In the genomic region with DNA sequence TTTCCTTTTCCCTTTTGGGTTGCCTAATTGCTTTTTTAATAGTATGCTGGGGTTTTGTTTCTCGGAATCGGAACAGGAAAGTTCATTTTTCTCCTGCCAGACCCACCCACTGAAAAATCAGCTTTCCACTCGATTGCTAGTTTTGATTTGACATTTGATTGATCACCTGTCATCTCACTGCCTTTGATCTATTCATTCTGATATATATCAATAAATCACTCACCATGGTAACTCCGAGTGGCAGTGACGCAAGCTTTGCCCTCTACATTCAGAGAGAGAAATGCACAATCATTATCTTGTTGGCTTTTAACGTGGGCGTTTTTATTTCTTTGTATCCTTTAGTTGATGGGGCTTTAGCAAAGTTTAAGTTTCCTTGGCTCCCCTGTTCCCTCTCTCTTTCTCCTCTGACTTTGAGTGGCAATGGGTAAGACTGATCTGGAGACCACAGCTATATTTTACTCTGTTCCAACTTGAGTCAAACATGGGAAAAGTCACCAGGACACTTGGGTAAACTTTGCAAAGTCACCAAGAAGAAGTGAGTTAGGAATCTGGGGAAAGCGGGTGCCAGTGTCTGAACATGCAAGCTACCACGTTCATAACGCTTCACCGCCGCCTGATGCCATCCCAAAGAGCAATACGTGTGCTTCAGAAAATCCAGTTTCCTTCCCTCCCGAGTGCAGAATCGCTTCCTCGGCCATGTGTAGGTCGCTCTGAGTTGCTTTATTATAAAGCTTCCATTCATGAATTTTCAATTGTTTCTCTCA, we compare ENCODE assay signal across 9 mouse cellular contexts. TPM values are rescaled to one million over a fixed set of nuclear protein-coding genes. Genes with fewer than 3 reads are reported as not detected.
A peak's percentile ranks its signal among the peaks of the same experiment; 100 is the strongest.
DNase-seq lines count a peak whose midpoint lies in the region; ATAC-seq lines count a peak whose summit lies in the region.
"Had no signal": no experiment of that assay in that cellular context is flagged by ENCODE, and none has a peak within 500 bp of the region (broad histone marks: within the 10 kb centered on the region; RNA-seq: fewer than 3 reads in every experiment).

No protein-coding gene starts in this region.

- no peaks in the 10 kb centered on the region for H3K36me3 ChIP-seq in heart, embryonic 10.5 days
- H3K36me3 ChIP-seq in hindbrain, embryonic 11.5 days (ENCODE audit: control insufficient read depth, insufficient read depth, low read length) = no peaks in the 10 kb centered on the region
- H3K36me3 ChIP-seq in midbrain, embryonic 10.5 days = no peaks in the 10 kb centered on the region

- no peak for DNase-seq in heart, embryonic 10.5 days (ENCODE audit: low spot score)
- DNase-seq in heart, postnatal 10 days = no peak
- peak; percentile 27 for DNase-seq in MN1 (ENCODE audit: low spot score)
- peak; percentile 20 for DNase-seq in hindbrain, embryonic 11.5 days (ENCODE audit: low spot score)
- DNase-seq in midbrain, embryonic 10.5 days (ENCODE audit: low spot score) = no peak
- no peak for DNase-seq in frontal cortex, postnatal 36 days (ENCODE audit: low spot score in 2 of 2)
- no peak for DNase-seq in yolk sac, embryonic 10.5 days (ENCODE audit: low spot score)

- peak overlapping the region; percentile 92 for H3K27ac ChIP-seq in heart, embryonic 10.5 days
- no peak overlapping the region for H3K27ac ChIP-seq in hindbrain, embryonic 11.5 days (ENCODE audit: low read depth, low read length)
- no peak overlapping the region for H3K27ac ChIP-seq in midbrain, embryonic 10.5 days (replicated peaks)

- 0 out of 2 replicates have a peak overlapping the region, but pooled peaks have one; percentile 17 for H3K9ac ChIP-seq in hindbrain, embryonic 11.5 days (ENCODE audit: low read depth, low read length)

- H3K27me3 ChIP-seq in heart, embryonic 10.5 days (ENCODE audit: insufficient read depth, poor library complexity, severe bottlenecking) = no peaks in the 10 kb centered on the region
- no peaks in the 10 kb centered on the region for H3K27me3 ChIP-seq in hindbrain, embryonic 11.5 days (ENCODE audit: control insufficient read depth, insufficient read depth, low read length)
- H3K27me3 ChIP-seq in midbrain, embryonic 10.5 days (ENCODE audit: low read depth, poor library complexity, severe bottlenecking) = peaks cover 12% of the 10 kb centered on the region

- ATAC-seq in hindbrain, embryonic 11.5 days (ENCODE audit: low FRiP score) = no peak
- ATAC-seq in cerebellum, adult (ENCODE audit: insufficient number of reproducible peaks, low FRiP score, low TSS enrichment) = no peak

- H3K4me2 ChIP-seq in hindbrain, embryonic 11.5 days (replicated peaks; ENCODE audit: low read depth, low read length) = peak overlapping the region; percentile 98

- WGBS in heart, embryonic 10.5 days = 56% methylated on average over 17 of the region's 17 CpGs
- WGBS in hindbrain, embryonic 11.5 days = 42% methylated on average over 17 of the region's 17 CpGs
- WGBS in midbrain, embryonic 10.5 days = 70% methylated on average over 17 of the region's 17 CpGs

- no peaks in the 10 kb centered on the region for H3K9me3 ChIP-seq in heart, embryonic 10.5 days
- H3K9me3 ChIP-seq in hindbrain, embryonic 11.5 days (ENCODE audit: control insufficient read depth, low read length) = no peaks in the 10 kb centered on the region
- H3K9me3 ChIP-seq in midbrain, embryonic 10.5 days (replicated peaks) = no peaks in the 10 kb centered on the region

- H3K4me1 ChIP-seq in heart, embryonic 10.5 days = peaks cover 28% of the 10 kb centered on the region
- H3K4me1 ChIP-seq in hindbrain, embryonic 11.5 days (replicated peaks; ENCODE audit: control insufficient read depth, insufficient read depth, low read length) = no peaks in the 10 kb centered on the region; the same call in none of the 2 replicates
- peaks cover 29% of the 10 kb centered on the region for H3K4me1 ChIP-seq in midbrain, embryonic 10.5 days

- intact Hi-C loops in heart, postnatal 10 days (cut with DNase I) = loop anchor here (2.0 to 10.0 kb wide), 5 partner anchors 28 to 572 kb away; no protein-coding TSS in a partner anchor

- peak overlapping the region; percentile 86 for H3K4me3 ChIP-seq in heart, embryonic 10.5 days
- peak overlapping the region; percentile 67 for H3K4me3 ChIP-seq in hindbrain, embryonic 11.5 days (ENCODE audit: low read depth, low read length)
- 0 out of 2 replicates have a peak overlapping the region, but pooled peaks have one; percentile 77 for H3K4me3 ChIP-seq in midbrain, embryonic 10.5 days

RNA-seq across cellular contexts. Expression of a gene that starts 2.0 kb away (rescaled TPM):
- polyA plus RNA-seq in heart, embryonic 10.5 days (2016; fragmentation: Nextera tagmentation; extraction: Ambion mirVana) = 3.9 and 5.7 TPM in 2 replicates
- 10 to 100 TPM; 16.5 to 18.0 TPM for total RNA-seq in heart, postnatal 10 days (2021)
- 5.9 and 6.4 TPM in 2 replicates for polyA plus RNA-seq in hindbrain, embryonic 11.5 days (2014; fragmentation: Nextera tagmentation; extraction: Ambion mirVana)
- 1.2 and 1.7 TPM in 2 replicates for polyA plus RNA-seq in midbrain, embryonic 10.5 days (2016; fragmentation: Nextera tagmentation; extraction: Ambion mirVana)

RNA-seq across cellular contexts. Expression of a gene that starts 47.3 kb away (rescaled TPM):
- polyA plus RNA-seq in heart, embryonic 10.5 days (2016; fragmentation: Nextera tagmentation; extraction: Ambion mirVana) = not detected in 2 replicates
- total RNA-seq in heart, postnatal 10 days (2021) = not detected
- not detected in 2 replicates for polyA plus RNA-seq in hindbrain, embryonic 11.5 days (2014; fragmentation: Nextera tagmentation; extraction: Ambion mirVana)
- not detected in 2 replicates for polyA plus RNA-seq in midbrain, embryonic 10.5 days (2016; fragmentation: Nextera tagmentation; extraction: Ambion mirVana)
- total RNA-seq: left cerebral cortex, adult 18-20 months had no signal

Comparison
In these comparisons a context has a peak if more than half of its experiments do, and no peak if none do; other contexts are left out.
1. DNase-seq: peak in MN1 (single experiment) and hindbrain, embryonic 11.5 days (single experiment); none in heart, embryonic 10.5 days (single experiment), heart, postnatal 10 days (0 of 2), midbrain, embryonic 10.5 days (single experiment), frontal cortex, postnatal 36 days (0 of 2) and yolk sac, embryonic 10.5 days (single experiment).
2. Peak in every context shown above with its lines, with median percentiles within 50 percentile points of each other: H3K4me3 ChIP-seq.